Mouse (Mus musculus) testis, adult 2 months (tissue): Measurements from ENCODE around the gene Dtx3l. TPM values are rescaled to one million over a fixed set of nuclear protein-coding genes. Genes with fewer than 3 reads are reported as not detected.
A peak's percentile ranks its signal among the peaks of the same experiment; 100 is the strongest.

Source experiments
- H3K27ac ChIP-seq: fragments of 200-500 bp; 2 replicates; pipeline ENCODE4 v1.5.1; 2012; ENCODE audit warnings: low read depth, low read length; ENCODE audit not compliant: control insufficient read depth, insufficient read depth
- H3K27me3 ChIP-seq: fragments of 200-500 bp; 2 replicates; pipeline ENCODE4 v1.6.1; 2012; ENCODE audit warnings: mild to moderate bottlenecking, low read length, moderate library complexity; ENCODE audit not compliant: control insufficient read depth, insufficient read depth
- H3K36me3 ChIP-seq: fragments of 200-500 bp; 2 replicates; pipeline ENCODE4 v1.6.1; 2012; ENCODE audit warnings: mild to moderate bottlenecking, low read length; ENCODE audit not compliant: control insufficient read depth, insufficient read depth
- H3K4me1 ChIP-seq: fragments of 200-500 bp; 2 replicates; pipeline ENCODE4 v1.6.1; 2012; ENCODE audit warnings: low read length; ENCODE audit not compliant: control insufficient read depth, insufficient read depth
- H3K4me3 ChIP-seq: fragments of 200-500 bp; 2 replicates; pipeline ENCODE4 v1.5.1; 2012; ENCODE audit warnings: low read depth, mild to moderate bottlenecking, low read length, moderate library complexity, mixed read lengths; ENCODE audit not compliant: control insufficient read depth
- CTCF ChIP-seq: fragments of 200-500 bp; IDR thresholded peaks from 2 replicates; pipeline ENCODE4 v1.5.1; 2012; ENCODE audit warnings: low read depth, mild to moderate bottlenecking, inconsistent platforms, low read length, moderate library complexity; ENCODE audit not compliant: control insufficient read depth, insufficient read depth, insufficient replicate concordance
- POLR2A ChIP-seq: fragments of 200-500 bp; IDR thresholded peaks from 2 replicates; pipeline ENCODE4 v1.6.1; 2012; ENCODE audit warnings: low read depth, mild to moderate bottlenecking, inconsistent platforms, low read length, moderate library complexity; ENCODE audit not compliant: control insufficient read depth
- polyA plus RNA-seq: library from polyadenylated mRNA; depleted of rRNA; stranded (reverse); fragments of >200 nt; gene quantifications from 2 replicates; pipeline ENCODE4 v1.2.3, GENCODE M21; 2012

Gene Dtx3l
- polyA plus RNA-seq, 1 experiment = 0.44 TPM

DNA sequence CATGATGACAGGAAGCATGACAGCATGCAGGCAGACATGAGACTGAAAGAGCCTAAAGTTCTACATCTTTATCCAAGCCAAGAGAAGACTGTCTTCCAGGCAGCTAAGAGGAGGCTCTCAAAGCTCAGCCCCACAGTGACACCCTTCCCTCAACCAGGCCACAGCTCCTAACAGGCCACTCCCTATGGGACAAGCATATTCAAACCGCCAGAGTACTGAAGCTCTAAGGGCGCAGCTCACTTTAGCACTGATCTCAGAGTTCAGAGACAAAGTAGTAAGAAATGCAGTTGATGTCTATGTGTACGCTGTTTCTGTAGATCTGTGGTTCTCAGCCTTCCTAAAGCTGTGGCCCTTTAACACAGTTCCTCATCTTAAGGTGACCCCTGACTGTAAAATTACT, 12.3 kb upstream of the Dtx3l start:
- TF ChIP-seq POLR2A (no peak), CTCF (no peak)

DNA sequence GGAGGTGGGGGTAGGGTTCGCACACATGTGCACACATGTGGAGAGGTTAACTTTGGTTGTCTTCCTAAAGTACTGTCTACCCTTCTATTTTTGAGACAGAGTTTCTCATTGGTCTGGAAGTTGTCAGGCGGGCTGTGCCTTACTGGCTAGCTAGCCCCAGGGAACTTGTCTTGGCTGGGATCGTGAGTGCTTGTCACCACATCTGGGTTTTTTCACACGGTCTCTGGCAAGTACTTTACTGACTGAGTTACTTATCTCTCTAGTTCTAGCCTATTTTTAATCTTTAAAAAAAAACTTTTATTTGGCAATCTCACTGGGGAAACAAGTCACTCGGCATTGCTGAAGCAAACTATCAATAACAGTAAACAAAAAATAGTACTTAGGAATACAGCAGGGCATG, 10.3 kb upstream of the Dtx3l start:
- Histone ChIP-seq H3K27ac (no peak overlapping the region), H3K27me3 (no peaks in the 10 kb centered on the region), H3K4me1 (no peaks in the 10 kb centered on the region), H3K36me3 (no peaks in the 10 kb centered on the region), H3K4me3 (no peak overlapping the region)
- TF ChIP-seq CTCF (no peak), POLR2A (no peak)

More for the DNA sequence above, 12.3 kb upstream of the Dtx3l start:
- Histone ChIP-seq H3K4me1 (no peaks in the 10 kb centered on the region), H3K27ac (no peak overlapping the region), H3K36me3 (no peaks in the 10 kb centered on the region), H3K27me3 (no peaks in the 10 kb centered on the region), H3K4me3 (no peak overlapping the region)

DNA sequence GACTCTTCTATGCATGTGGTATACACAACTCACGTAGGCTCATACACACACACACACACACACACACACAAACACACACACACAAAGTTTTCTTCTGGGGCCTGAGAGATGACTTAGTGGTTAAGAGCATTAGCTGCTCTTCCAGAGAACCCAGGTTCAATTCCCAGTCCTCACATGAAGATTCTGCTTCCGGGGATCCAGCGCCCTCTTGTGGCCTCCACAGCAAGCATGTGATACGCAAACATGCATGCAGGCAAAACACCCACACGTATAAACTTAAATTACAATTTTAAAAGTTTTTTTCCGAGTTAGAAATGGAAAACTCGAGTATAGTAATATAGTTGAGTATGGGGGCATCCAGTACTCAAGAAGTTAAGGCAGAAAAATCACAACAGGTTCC, 2.4 kb upstream of the Dtx3l start:
- no peak overlapping the region for H3K4me3 ChIP-seq
- no peaks in the 10 kb centered on the region for H3K27me3 ChIP-seq
- no peak overlapping the region for H3K27ac ChIP-seq
- peaks cover 3% of the 10 kb centered on the region; the same call in 1 of the 2 replicates for H3K4me1 ChIP-seq
- no peaks in the 10 kb centered on the region for H3K36me3 ChIP-seq
- TF ChIP-seq POLR2A (no peak), CTCF (peak; percentile 27; the same call in 1 of the 2 replicates)

DNA sequence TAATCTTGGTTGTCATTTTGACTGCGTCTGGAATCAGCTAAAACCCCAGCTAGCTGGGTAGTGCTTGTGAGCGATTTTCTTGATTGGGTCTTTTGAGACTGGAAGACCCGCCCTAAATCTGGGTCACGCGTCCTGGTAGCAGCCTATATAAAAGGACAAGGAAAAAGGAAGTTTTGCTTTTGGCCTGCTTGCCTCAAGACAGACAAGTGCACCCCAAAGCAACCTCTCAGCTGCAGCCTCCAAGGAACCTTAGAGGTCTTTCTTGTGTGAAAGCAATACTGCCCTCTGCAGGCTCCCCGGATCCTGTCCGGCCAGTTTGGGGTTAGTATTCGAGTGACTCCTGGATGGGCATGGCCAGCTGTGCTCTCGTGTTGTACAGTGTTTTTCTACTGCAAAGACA, 739 bp upstream of the Dtx3l start:
- no peaks in the 10 kb centered on the region for H3K27me3 ChIP-seq
- H3K4me3 ChIP-seq = no peak overlapping the region
- peaks cover 3% of the 10 kb centered on the region; the same call in 1 of the 2 replicates for H3K4me1 ChIP-seq
- no peak overlapping the region for H3K27ac ChIP-seq
- TF ChIP-seq CTCF (peak; percentile 44; the same call in 1 of the 2 replicates), POLR2A (no peak)
- H3K36me3 ChIP-seq = no peaks in the 10 kb centered on the region

DNA sequence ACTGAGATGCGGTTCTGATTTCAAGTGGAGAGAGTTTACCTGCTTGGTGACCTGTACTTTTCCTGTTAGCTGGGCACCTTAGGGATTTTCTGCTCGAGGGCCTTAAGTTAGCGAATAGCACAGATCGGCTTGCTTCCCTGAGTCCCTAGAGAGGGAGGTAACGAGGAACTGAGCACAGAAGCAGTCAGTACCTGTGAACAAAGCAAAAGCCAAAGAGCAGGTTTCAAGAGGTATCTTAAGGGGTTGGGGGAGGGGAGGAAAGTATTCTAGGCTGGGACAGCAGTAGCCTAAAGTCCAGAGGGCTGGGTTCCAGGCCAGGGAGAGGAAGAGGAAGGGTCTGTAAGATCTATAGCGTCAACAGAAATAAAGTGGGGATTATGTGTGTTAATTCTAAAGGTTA, 310 bp upstream of the Dtx3l start:
- Histone ChIP-seq H3K4me3 (peak overlapping the region; percentile 69), H3K4me1 (peaks cover 3% of the 10 kb centered on the region; the same call in 1 of the 2 replicates), H3K27ac (no peak overlapping the region), H3K27me3 (no peaks in the 10 kb centered on the region), H3K36me3 (no peaks in the 10 kb centered on the region)
- TF ChIP-seq POLR2A (no peak), CTCF (no peak)

DNA sequence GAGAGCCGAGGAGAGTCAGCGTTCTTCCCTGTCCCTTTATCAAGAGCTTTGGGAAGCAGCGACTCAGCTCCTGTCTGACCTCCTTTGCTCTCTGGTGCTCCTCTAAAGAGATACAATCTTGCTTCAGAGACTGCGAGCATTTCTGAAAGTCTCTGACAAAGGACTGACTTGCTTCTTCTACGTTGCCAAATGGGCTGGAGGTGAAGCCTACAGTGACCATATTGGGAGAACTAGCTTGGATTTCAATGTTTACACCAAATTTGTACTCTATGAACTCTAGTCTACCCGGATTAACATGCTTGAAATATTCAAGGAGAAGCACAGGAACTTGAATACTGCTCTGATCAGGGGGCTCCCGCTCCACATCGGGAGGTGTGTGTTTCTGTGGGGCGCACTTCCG, 5.8 kb downstream of the Dtx3l start:
- Histone ChIP-seq H3K27ac (no peak overlapping the region), H3K4me3 (peak overlapping the region; percentile 14; the same call in 1 of the 2 replicates), H3K36me3 (no peaks in the 10 kb centered on the region), H3K27me3 (no peaks in the 10 kb centered on the region), H3K4me1 (peaks cover 8% of the 10 kb centered on the region; the same call in 1 of the 2 replicates)
- no peak for TF ChIP-seq CTCF
- TF ChIP-seq POLR2A = no peak

DNA sequence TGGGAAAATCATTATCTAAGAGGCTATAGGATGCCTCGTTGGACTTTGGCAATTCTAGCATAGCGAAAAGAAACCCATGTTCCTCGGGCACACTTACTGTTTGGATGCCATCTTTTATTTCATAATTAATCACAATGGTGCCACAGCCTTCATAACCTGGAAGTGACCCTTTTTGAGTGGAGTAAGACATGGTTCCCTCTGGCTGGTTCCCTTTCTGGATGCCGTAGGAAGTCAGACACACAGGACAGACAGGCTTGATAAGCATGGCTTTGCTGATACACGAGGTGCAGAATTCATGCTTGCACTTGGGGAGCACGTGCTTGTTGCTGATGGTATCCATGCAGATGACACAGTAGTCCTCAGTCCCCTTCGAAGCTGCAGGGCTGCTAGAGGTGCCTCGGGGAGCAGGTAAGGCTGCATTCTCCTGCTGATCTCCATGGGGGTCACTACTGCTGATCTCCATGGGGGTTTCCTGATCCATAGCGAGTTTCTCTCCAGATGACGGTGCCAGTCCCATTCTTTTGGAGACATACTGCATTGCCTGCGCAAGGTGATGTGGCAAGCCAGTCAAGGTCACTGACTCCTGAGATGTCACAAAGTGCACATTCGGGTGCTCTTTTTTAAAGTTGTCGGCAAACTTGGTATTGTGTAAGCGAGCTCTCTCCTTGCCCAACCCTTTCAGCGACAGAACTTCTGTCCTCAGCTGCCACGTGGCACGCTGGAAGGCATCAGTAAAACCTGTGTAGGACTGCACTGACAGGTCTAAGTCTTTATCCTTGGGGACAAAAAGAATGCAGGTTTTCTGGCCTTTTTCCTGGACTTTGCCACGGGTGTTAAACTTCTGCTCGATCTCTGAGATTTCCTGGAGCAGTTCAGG, 6.5 kb downstream of the Dtx3l start:
- H3K36me3 ChIP-seq = no peaks in the 10 kb centered on the region
- peak overlapping the region; percentile 14; the same call in 1 of the 2 replicates for H3K4me3 ChIP-seq
- H3K27ac ChIP-seq = no peak overlapping the region
- H3K4me1 ChIP-seq = peaks cover 8% of the 10 kb centered on the region; the same call in 1 of the 2 replicates
- H3K27me3 ChIP-seq = no peaks in the 10 kb centered on the region
- TF ChIP-seq POLR2A (no peak), CTCF (no peak)
